Mouse (Mus musculus): ENCODE measurements at regions not wholly inside any gene's neighbourhood (a gene's known extent, or its start where the extent isn't known, plus 50 kb on each side); places are given as distances from the start of the nearest gene placed in this dataset.

- ATAC-seq = no peak
Measured at GRCm38 (mm10) chr9:84673327-84673726, 639.2 kb upstream of the Gm11114 start.

DNA sequence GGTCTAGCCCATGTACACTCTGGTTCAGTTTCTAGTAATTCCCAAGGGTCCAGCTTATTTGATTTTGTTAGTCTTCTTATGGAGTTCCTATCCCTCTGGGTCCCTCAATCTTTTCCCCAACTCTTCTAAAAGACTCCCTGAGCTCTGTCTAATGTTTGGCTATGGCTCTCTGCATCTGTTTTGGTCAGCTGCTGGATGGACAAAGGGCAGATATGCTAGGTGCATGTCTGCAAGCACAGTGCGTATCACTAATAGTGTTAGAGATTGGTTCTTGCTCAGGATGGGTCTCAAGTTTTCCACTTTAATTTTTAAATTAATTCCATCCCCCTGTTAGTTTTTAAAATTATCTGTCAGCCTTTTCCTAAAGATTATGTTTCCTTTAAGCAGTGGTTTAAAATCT, 634.2 kb upstream of the Gm11114 start:
- no peak for ATAC-seq

- no peak for ATAC-seq
Measured at GRCm38 (mm10) chr9:84718615-84719191, 593.9 kb upstream of the Gm11114 start.

DNA sequence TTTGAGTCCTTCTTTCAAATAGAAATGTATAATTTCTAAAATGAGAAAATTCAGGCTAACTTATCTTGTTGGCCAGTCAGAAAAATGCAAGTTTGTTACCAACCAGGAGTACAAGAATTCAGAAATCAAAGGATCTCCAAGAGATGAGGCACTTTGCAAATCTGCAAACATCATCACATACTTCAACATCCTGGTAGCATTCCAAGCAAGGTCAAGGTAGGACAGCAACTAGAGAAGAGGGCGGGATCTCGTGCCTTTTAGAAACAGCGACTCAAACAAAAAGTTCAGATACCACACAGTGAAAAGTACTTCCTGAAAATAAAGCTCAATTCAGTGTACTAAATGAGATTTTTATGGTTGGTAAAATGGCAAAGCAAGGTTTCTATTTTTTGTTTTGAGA, 593.2 kb upstream of the Gm11114 start:
- ATAC-seq = no peak

DNA sequence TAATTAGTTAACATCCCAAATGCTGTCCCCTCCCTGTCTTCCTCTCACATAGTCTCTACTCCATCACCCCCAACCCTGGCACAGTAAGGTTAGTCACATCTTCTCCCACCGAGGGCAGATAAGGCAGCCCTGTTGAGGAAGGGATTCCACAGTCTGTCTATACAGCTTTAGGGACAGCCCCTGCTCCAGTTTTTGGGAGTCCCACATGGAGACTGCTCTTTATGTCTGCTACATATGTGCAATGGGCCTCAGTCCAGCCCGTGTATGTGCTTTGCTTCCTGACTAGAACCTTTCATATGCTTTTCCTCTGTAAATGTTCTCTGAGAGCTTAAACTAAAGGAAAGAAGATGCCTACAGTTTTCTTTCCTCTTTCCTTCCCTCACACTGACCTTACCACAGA, 592.1 kb upstream of the Gm11114 start:
- ATAC-seq = no peak

DNA sequence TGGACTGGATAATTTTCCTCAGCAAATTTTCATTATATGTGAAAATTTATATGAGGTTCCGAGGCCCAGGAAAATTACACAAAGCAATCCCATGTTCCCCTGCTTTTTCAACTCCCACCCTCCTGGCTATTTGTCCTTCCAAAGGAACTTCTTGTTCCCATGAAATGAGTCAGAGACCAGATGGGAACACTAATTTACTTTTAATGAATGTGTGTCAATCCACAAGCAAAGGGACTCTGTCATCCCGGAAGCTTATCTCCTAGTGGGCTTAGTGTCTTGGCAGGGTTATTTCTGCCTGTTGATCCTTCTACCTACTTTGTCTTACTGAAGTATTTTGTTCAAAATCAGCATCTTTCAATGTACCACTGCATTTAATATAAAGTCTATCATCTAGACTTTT, 573.3 kb upstream of the Gm11114 start:
- ATAC-seq = no peak

DNA sequence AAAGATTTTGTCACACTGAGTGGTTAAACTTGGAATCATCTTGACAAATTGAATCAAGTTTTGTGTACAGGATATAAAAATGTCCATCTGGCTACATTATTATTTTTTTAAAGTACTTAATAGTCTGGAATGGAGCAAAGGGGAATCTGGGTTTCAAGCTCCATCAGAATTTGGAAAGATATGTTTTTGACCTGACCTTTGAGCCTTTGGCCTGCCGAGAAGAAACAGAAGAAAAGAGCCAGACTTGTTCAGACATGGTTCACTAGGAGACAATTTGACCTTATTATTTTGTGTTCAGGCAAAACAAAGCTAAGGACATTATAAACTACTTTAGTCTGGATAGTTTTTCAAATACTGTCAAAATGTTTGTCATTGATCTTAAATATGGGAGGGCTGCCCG, 572.2 kb upstream of the Gm11114 start:
- no peak for ATAC-seq

DNA sequence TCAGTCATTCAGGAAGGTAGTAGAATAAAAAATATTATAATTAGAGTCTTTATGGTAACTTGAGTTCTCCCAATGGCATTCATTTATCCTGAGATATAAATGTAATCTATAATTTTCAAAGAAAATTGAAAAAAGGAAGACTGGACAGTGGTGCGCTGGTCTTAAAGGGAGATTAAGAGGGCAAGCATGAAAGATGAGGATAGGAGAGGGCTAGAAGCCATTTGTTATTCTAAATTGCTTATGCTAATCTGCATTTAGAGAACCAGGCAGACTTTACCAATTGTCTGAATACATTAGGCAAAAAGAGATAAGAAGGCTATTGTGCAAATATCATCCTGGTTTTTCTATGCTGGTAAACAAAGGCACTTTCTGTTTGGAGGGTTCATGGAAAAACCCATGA, 558.2 kb upstream of the Gm11114 start:
- no peak for ATAC-seq

GRCm38 (mm10) chr9:84754828-84755227, 557.7 kb upstream of the Gm11114 start:
- ATAC-seq = no peak

DNA sequence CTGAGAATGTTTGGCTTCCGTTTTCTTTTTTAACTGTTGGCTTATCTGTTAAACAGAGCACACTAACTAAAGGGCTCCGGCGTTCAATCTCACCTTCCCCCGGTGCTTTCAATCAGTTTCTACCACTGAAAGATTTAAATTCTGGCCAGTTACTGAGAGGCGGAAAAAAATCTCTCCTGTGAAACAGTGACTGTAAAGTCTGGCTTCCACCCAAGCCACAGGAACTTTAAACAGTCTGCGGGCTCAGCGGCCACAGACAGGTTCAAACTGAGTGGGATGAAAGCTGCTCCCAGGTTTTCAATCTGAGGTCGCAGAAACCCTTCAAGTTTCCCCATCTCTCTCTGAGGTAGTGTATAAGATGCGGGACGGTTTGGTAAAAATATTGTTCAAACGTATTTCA, 538.2 kb upstream of the Gm11114 start:
- no peak for ATAC-seq

DNA sequence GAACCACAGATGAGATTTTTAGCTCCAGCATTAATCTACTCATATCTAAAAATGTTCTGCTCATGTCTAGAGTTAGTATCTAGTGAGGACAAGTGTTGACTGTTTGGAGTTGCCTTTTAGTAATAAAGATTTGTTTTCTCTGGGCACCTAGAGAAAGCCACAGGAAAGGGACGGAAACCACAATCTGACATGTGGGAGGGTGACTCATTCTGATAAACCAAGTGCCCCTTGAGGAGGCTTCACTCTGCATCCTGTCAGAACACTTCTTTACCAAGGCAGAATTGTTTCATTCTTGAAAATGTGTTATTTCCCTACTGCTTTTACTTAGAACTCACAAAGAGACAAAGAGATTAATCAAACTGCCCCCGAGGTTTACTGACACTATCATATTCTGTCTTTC, 537.4 kb upstream of the Gm11114 start:
- ATAC-seq = peak; percentile 66

DNA sequence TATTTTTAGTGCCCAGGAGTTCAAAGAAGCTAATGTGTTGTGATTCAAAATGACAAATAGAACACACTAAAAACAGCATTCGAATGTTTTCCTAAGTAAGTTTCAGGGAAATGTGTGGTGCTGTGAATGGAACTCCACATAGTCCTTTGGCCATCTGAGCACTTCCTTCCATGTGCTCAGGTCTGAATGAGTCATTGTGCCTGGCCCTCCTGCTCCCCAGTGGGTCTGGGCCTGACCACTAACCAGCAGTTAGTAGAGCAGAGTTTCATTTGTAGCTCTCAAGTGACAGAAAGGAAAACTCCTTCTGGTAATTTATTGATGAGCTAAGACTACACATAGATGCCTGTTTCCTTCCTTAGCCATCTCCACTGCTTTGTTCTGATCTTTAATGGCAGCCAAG, 533.4 kb upstream of the Gm11114 start:
- ATAC-seq = no peak

DNA sequence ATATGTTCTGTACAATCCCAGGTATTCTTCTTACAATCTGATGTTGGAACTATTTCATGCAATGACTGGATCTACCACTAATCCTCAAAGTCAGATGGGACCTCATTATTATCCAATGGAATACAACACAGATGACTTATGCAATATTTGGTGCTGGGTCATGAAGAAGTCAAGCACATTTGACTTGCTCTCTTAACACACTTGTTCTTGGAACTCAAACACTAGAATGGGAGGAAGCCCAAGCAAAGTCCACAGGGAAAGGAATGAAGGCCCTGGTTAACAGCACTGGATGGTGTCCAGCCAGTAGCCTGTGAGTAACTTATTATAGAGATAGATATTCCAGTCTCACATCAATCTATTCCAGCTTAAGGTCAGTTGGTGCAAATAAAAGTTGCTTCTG, 486.8 kb upstream of the Gm11114 start:
- no peak for ATAC-seq

GRCm38 (mm10) chr9:84828934-84829333, 483.6 kb upstream of the Gm11114 start:
- ATAC-seq = no peak

DNA sequence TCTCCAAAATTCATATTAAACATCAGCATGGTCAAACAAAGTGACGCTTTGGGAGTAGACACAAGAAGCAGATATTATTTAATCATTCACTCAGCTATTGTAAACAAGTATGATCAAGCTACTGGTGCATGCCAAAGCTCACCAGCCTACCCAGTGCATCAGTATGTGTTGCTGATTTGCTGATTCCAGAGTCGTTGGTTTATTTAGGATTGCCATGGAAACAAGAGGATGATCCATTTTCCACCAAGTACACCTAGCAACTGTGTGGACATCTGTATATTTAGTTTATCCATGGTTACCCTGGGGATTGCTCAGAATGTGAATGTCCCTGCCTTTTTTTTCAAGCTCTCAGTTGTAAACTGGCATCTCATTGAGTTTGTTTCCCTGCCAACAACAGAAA, 481.9 kb upstream of the Gm11114 start:
- ATAC-seq = no peak

DNA sequence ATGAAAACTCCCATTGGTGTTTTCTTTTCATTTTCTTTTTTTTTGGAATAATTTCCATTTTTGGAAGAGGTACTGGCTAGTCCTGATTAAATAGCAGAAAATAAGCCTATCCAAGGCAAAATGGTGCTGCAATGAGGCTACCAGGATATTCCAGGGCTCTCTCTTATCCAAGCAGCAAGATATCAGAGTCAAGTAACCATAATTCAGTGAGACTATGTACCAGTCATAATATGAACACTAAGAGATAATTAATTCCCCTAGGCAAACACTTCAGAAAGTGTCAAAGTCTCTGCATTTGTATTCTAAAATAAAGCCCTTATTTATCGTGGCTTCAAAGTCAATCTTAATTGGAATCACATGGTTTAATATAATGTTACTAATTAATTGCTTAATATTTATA, 475.1 kb upstream of the Gm11114 start:
- no peak for ATAC-seq

- ATAC-seq = no peak
Measured at GRCm38 (mm10) chr9:84844021-84844420, 468.6 kb upstream of the Gm11114 start.

GRCm38 (mm10) chr9:84861600-84861999, 451.0 kb upstream of the Gm11114 start:
- ATAC-seq = no peak

- ATAC-seq = no peak
Measured at GRCm38 (mm10) chr9:84863431-84863830, 449.1 kb upstream of the Gm11114 start.

DNA sequence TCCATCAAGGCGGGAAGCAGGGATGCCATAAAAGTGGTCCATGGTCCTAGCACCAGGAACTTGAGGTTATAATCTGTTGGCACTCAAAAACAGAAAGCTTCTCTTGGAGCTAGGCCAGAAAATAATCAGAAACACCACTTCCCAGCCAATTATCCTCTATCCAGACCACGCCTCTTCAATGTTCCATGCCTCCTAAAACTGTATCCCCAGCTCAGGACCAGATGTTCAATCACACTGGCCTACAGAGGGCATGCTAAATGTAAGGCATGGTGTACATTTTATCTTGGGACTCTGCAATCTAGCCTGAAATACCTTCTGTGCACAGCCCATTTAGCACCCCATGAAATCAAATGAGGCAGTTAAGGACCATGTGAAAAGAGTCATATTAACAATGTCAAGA, 418.4 kb upstream of the Gm11114 start:
- ATAC-seq = no peak

DNA sequence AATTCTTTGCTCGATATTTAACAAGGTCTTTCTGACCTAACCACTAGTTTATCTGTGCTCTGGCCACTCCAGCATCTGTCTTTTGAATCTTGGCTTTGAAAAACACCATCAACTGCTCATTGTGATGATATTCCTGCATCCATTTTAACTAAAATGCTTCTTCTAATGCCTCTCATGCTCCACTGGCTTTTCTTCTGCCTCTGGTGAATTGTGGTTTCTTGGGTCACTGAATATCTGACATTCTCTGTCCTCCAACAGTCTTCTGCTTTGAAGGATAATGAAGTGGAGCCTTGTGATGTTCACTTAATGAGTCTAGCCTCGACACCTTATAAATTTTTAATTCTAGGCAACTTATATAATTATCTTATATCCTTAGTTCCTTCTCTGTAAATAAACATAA, 416.5 kb upstream of the Gm11114 start:
- no peak for ATAC-seq

DNA sequence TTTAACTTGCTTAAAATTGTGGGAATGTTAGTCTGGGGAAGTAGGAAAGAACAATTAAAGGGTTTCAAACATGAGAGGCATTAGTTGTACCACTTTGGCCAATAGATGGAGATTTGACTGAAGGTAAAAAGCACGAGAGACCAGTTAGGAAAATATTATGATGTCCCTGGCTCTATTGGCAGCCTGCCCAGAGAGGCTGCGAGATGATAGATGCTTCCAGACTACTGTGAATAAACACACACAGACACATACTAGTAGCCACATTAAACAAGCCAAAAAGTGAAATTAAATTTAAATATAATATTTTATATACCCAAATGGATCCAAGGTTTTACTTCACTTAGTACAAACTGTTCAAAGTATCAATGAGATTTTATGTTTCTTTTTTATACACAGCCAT, 411.9 kb upstream of the Gm11114 start:
- no peak for ATAC-seq

DNA sequence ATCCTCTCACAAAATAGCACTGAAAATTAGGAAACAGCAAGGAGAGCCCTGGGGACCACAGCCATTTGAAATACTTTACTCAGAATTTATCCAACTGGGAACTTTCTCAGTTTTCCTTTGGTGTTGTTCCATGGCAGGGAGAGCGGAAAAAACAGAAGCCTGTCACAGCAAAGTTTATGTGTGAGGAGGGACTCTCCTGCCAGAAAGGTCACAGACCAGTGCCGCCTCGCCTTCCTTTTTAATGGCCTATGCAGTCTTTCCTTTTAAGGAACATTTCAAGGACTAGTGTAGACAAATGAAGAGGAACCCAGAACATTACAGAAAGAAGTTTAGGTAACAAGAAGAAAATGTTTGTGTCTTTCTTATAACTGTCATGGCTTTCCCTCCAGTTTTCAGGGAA, 406.3 kb upstream of the Gm11114 start:
- ATAC-seq = no peak

DNA sequence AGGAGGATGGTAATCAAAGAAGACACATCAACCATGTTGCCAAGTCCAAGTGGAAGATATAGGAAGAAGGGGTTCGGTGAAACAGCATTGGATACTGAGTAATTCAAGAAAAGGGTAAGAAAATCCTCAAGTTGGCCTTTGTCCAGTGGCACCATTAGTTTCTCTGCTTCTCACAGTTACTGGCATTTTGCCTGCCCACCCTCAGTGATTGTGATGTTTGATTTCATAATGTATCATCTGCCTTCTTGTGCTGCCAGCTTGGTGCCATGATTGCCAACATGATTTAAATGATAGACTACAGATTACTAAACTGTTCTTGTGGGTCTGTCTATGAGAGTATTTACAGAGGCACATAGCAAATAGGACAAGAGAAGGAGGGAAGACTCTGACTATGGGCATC, 399.3 kb upstream of the Gm11114 start:
- ATAC-seq = no peak

- no peak for ATAC-seq
Measured at GRCm38 (mm10) chr9:84922306-84922705, 390.3 kb upstream of the Gm11114 start.

DNA sequence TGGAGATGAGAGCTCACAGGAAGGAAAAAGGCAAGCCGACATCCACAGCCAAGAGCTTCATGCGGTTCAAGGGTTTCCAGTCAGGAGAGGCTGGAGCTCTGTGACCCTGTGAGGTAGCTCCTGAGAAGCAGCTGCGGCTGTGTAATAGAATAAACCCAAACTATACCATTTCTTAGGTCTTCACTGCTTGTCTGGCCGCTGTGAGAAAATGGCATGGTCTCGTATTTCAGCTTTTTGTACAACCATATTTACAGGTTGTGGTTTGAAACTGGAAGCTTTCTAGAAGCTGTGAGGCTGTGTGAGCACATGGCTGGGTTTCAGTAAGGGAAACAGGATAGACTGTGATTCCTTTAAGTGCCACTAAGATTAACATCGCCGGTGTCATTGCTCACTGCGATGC, 388.6 kb upstream of the Gm11114 start:
- no peak for ATAC-seq
